Mouse (Mus musculus): ENCODE data around the gene Rcvrn.

- no peak for TF ChIP-seq CTCF (IDR thresholded peaks at IDR 0.05; ENCODE audit: low read depth)
- no peak for TF ChIP-seq EP300 (IDR thresholded peaks at IDR 0.05; ENCODE audit: low read depth)
These were observed 23.0 kb upstream of the Rcvrn start for GRCm38 (mm10) chr11:67672140-67672539.

Measured in liver, postnatal 0 days (tissue).